Comparison of ENCODE assay signal across 8 mouse cellular contexts in genomic region chr8:120494903-120495302, GRCm38 (mm10).
A peak's percentile ranks its signal among the peaks of the same experiment; 100 is the strongest.
DNase-seq lines count a peak whose midpoint lies in the region; TF ChIP-seq lines count a peak whose summit lies in the region.

No protein-coding gene starts in this region.

- peak; percentile 28 to 46 for DNase-seq in left cerebral cortex, postnatal 25 days (ENCODE audit: low spot score in 2 of 2)
- DNase-seq in left cerebral cortex, adult 11 months (ENCODE audit: low spot score): no peak
- DNase-seq in cerebellum, postnatal 25 days: peak; percentile 63 to 80
- peak; percentile 85 to 86 for DNase-seq in heart, adult 9 months (ENCODE audit: low spot score in 2 of 2)
- DNase-seq in kidney, adult 2 months: peak; percentile 98
- peak; percentile 86 to 91 for DNase-seq in lung, adult 18-20 months
- peak; percentile 65 for DNase-seq in ovary, postnatal 14 days (ENCODE audit: low spot score)
- no peak for DNase-seq in yolk sac, embryonic 10.5 days (ENCODE audit: low spot score)

- peaks cover 70% of the 10 kb centered on the region for H3K4me1 ChIP-seq in kidney, adult 2 months (ENCODE audit: control insufficient read depth, insufficient read depth, low read length)

- TF ChIP-seq CTCF in kidney, adult 2 months (conservative IDR thresholded peaks at IDR 0.05; ENCODE audit: insufficient read depth, insufficient read length, low read depth, low read length): no peak

- no peak for TF ChIP-seq POLR2A in kidney, adult 2 months (IDR thresholded peaks at IDR 0.05; ENCODE audit: low read depth, low read length)

- H3K27ac ChIP-seq in kidney, adult 2 months (ENCODE audit: insufficient read depth, low read depth, low read length): peak overlapping the region; percentile 13

- intact Hi-C loops in left cerebral cortex, postnatal 25 days (cut with DNase I): no loop called here

- 7% methylated on average over 15 of the region's 15 CpGs for WGBS in kidney, adult 2 months

- no peak overlapping the region for H3K4me3 ChIP-seq in kidney, adult 2 months (ENCODE audit: insufficient read depth, low read depth, low read length)

- no peaks in the 10 kb centered on the region for H3K36me3 ChIP-seq in kidney, adult 2 months (ENCODE audit: control insufficient read depth, insufficient read depth, low read length)

- H3K27me3 ChIP-seq in kidney, adult 2 months (replicated peaks; ENCODE audit: control insufficient read depth, insufficient read depth, low read length): no peaks in the 10 kb centered on the region

Comparison
In these comparisons a context has a peak if more than half of its experiments do, and no peak if none do; other contexts are left out.
1. DNase-seq: peak in left cerebral cortex, postnatal 25 days (2 of 2), cerebellum, postnatal 25 days (2 of 2), heart, adult 9 months (2 of 2), kidney, adult 2 months (single experiment), lung, adult 18-20 months (2 of 2) and ovary, postnatal 14 days (single experiment); none in left cerebral cortex, adult 11 months (single experiment) and yolk sac, embryonic 10.5 days (single experiment).